Mouse (Mus musculus): ENCODE measurements at regions not wholly inside any gene's neighbourhood (a gene's known extent, or its start where the extent isn't known, plus 50 kb on each side); places are given as distances from the start of the nearest gene placed in this dataset.

GRCm38 (mm10) chr13:39931487-39931886, 429.8 kb downstream of the Ofcc1 start:
- no peak for TF ChIP-seq CTCF (IDR thresholded peaks at IDR 0.05; ENCODE audit: insufficient read depth, low read depth, low read length)
- TF ChIP-seq POLR2A (IDR thresholded peaks at IDR 0.05; ENCODE audit: insufficient read depth, low read depth, low read length) = no peak
